Mouse (Mus musculus) c-Kit-positive CD71-negative TER-119-negative erythroid progenitor cells, embryonic 14.5 days (primary cell): ENCODE data around the gene Ank2.
"Not testable (repeated sequence)": the region's sequence is repeated elsewhere in the genome, so short reads cannot be mapped to it uniquely, and the experiment has no call there.

Experiments
- DNase-seq: peaks from one replicate; pipeline ENCODE4 v3.0.0-alpha.2; 2013; ENCODE audit warnings: low read depth

Gene Ank2

DNA sequence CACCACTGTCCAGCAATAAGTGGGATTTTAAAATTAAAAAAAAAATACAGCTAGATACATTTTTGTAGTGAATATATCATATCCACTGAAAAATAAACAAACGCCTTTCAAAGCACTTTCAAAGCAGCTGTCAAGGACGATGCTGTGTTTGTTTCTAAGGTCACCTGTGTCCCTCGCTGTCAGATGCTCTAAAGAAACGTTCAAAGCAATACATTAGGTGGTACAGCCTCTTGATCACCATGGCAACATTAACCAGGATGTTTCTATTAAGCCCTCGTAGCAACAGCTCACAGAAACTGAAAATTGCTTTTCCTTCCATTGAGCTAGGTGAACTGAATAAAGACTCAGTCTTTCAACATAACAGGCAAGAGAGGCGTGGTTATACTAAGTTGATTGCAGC lies 17.5 kb downstream of the Ank2 start:
- DNase-seq = no peak

DNA sequence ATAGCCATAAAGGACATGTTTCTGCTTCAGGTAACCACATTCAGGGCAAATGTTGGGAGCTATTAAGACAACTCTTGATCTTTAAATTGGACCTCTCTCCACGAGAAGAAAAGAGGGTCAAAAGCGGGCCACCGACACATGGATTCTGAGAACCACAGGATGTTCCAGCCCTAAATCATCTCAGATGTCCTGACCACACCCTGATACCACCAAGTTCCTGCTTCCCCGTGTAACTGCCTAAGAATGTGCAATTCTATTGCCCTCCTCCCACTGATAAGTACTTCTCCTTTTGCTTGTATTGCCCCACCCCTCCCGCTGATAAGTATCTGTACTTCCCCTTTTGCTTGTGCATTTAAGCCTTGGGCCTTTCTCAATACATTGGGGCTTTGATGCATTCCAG lies 18.8 kb downstream of the Ank2 start:
- DNase-seq = not testable (repeated sequence)

DNA sequence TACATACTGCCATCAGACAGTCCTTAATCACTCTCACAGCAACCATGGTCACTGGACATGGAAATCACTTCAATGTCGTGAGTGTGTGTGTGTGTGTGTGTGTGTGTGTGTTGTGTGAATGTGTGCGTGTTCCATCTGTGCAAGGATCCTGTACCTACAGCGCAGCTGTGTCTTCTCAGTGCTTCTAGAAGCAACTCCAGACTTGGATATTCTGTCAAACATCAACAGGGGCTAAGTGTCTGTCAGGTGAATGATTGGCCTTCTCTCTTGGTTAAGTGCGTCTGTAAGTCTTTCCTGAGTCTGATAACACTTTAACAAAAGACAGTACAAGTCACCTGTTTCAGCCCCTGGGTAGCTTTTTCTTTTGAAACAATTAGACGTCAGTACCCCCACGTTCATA lies 25.0 kb downstream of the Ank2 start:
- no peak for DNase-seq

DNA sequence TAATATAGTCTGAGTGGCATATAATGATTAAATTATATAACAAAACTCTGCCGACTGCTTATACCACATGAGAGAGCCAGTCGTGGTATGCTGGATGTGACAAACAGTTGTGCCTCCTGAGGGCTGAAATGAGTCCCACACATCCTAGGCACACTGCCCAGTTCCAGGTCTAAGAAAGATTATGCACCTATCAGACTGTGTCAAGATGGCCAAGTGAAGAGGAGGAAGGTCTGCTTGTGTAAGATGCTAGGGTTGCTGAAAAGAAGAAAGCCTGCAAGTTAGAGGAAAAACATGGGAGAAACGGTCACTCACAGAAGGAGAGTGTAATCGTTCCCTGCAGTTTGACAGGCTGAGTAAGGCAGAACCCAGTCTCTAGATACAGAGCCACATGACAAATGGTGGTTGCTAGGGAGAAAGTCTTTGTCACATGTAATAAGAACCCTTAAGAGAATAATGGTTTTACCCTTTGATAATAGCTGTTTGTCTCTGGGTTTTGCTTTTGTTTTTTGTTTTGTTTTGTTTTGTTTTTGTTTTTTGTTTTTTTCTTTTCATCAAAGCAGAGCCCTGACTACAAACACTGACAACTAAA lies 29.9 kb downstream of the Ank2 start:
- DNase-seq = no peak

DNA sequence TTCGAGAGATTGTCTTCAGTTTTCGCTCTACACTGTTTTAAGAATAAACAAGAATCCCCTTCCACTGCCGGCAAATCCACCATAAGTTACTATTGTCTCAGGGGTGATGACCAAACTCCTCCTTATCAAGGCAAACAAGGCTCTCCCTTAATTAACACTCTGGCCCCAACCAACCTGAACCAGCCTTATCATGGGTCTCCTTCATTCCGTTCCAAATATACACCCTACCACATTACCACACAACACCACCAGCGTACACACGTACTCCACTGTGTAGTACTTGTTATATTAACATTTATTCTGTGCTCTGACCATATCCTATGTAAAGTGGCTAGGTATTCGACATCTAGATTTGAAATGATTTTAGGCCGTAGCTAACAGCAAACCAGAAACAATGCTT lies 30.6 kb downstream of the Ank2 start:
- no peak for DNase-seq

DNA sequence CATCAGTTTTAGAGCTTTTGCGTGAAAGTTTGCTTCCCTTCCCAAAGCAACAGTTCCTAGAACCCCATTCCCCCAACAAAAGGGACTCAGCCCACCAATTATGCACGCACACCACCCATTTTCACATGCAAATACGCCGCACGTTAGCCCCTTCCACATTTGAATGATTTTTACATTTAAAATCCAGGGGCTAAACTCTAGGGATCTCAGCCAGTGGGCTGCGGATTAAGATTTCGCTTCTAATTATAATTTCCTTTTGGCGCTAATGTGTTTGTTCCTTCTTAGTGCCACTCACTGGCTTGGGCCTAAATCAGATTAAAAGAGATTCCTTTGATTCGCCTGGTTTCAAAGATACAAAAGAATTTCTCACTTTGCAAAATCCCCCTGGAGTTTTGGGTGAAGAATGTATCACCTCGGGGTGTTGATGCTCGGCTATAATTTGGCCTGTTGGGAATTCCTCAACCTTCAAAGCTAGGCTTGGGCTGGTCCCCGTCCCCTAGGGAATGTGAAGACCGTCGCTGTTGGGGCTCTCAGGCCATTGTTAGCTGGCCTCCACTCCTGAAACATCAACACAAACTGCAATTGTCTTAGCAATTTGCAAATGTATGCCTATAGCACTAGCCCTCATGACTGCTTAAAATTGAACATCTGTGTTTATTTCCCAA lies 35.2 kb downstream of the Ank2 start:
- no peak for DNase-seq

DNA sequence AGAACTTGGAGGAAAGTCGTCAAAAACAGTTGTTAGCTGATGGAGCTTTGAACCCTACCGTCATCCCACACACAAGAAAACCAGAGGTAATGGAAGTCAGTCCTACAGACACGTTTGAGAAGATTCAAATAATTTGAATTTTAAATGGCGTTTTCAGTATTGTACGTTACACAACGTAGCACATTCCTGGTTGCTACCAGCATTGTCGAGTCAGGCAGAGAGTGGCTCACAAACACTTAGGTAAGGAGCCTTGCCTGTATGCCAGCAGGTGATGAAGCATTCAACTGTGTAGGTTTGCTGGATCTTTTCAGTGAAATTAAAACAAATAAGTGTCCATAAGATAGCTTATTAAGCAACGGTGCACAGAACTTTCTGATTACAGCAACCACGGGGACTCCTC lies 36.0 kb downstream of the Ank2 start:
- DNase-seq = no peak

DNA sequence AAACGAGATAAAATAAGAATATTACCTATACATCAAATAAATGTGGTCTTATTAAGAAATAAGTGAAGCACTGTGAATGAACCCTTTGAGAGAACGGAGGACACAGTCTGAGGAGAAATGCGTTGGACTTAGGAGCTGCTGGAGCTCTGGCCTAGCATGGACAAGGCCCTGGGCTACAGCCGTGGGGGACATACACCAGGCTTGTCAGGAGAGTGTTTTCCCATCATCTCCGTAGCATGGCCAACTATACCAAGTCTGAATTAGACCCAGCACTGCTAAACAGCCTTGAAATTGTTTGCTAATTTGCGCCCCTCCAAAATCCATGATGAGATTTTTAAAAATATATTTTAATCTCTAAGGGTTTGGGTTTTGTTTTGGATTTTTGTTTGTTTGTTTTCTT lies 36.7 kb downstream of the Ank2 start:
- no peak for DNase-seq

DNA sequence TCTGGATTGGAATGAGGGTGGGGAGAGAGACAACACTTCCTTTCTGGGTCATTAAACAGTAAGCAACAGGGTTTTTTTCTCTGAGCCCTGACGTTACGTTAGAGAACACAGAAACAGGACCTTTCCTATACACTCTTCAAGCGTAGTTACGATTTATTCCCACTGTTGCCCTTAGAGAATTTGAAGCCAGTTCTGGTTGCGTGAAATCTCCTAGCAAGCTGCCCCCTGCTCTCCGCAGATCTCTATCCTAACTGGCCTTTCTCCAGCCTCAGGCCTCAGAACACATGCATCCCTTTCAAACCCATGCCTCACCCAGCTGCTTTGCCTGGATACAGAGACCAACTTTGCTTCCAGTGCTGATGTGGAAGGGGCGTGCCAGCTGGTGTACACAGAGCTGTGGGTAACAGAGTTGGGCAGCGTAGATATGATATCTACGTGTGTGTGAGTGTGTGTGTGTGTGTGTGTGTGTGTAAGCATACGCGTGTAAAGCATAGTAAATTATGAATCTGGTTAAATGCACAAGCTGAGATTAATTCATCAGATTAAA lies 38.2 kb downstream of the Ank2 start:
- DNase-seq = no peak

DNA sequence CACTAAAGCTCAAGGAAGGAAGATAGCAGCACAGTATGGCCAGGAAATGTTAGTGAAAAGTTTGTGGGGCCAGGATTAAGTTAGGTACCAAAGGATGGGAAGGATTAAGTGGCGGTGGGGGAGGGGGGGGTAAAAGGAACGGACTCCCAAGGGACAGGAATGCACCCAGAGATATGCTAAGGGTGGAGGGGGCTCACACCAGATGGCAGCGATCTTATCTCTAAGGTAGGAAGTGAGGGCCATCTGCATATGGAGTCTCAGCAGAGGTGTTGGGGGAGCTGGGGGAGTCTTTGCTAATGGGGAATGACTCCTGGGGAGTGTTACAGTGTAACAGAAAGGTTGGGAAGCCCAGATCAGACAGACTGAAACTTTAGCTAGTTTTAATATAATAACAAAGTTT lies 39.3 kb downstream of the Ank2 start:
- no peak for DNase-seq

DNA sequence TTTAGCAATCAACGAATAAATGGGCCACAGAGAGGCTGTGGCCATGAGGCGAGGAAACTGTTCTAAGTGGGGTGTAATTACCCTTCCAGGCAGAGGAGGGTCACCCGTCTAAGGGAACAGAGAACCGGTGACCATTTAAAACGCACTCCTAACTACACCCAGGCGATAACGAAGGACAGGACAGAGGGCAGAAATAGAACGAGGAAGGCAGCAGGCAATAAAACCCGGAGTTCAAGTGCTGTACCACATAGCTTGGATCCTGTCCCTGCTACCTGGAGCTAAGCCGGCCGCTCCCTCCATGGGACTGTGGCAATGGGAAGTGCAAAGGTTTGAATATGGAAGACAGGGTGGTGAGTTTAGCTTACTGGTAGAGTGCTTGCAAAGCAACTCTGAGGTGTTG lies 40.2 kb downstream of the Ank2 start:
- no peak for DNase-seq

DNA sequence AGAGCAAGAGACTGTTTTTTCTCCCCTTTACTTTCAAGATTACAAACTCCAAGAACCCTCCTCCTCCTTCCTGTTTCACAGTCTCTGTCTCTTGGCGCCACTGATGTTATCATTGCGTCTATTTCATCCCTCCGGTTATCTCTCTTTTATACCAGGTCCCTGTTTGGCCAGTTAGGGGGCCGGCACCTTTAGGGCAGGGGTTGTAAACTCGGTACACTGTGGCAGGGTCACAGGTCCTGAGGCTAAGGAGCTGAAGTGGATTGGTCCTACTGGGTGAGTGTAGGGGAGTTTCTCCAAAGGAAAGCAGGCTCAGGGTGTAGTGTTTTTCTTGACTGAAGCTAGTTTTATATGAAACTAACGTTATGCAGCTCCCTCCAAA lies 40.7 kb downstream of the Ank2 start:
- no peak for DNase-seq

DNA sequence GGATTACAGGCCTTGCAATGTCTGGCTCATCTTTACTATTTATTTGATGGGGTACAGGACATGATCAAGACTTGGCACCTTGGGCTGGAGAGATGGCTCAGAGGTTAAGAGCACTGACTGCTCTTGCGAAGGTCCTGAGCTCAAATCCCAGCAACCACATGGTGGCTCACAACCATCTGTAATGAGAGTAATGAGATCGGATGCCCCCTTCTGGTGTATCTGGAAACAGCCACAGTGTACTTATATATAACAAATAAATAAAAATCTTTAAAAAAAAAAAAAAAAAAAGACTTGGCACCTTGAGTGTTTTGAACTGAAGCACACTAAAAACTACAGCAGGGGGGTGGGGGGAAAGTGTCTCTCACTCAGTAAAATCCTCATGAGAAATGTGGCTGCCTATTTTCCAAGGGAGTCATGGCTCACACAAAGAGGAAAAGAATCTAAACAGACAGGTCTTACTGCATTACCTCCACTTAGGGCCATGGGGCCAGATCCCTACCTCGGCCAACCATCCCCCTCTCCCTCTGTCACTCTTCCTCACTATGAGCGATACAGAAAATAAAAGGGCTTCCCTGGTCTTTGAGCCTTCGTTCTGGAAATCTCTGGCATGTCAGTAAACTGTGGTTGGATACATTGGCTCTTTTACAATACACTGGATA lies 41.3 kb downstream of the Ank2 start:
- DNase-seq = no peak

DNA sequence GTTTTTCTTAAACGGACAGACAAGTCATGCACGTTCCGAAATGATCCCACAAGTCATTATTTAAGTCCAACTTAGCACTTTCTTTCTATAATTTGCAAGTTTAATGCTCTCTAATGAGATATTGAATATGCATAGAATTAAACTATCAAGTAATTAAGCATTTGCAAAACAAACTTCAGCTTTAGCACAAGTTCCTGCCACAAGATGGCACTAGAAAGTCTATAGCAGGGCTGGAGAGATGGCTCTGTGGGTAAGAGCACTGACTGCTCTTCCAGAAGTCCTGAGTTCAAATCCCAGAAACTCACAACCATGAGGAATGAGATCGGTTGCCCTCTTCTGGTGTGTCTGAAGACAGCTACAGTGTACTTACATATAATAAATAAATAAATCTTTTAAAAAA lies 45.4 kb downstream of the Ank2 start:
- no peak for DNase-seq

DNA sequence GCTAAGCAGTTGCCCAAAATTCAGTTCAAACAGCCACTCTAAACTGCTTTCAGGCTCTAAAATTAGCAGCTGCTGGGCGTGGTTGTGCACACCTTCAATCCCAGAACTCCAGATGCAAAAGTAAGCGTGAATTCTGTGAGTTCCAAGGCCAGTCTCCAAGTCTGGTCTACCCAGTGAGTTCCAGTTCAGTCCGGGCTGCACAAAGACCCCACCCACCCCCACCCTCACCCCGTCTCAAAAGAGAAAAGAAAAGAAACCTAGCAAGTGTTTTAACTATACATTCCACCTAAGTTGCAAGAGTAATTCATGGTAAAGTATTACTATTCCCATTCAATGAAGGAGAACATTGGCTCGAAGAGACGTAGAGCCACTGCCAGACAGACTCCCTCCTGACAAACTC lies 45.9 kb downstream of the Ank2 start:
- DNase-seq = no peak

DNA sequence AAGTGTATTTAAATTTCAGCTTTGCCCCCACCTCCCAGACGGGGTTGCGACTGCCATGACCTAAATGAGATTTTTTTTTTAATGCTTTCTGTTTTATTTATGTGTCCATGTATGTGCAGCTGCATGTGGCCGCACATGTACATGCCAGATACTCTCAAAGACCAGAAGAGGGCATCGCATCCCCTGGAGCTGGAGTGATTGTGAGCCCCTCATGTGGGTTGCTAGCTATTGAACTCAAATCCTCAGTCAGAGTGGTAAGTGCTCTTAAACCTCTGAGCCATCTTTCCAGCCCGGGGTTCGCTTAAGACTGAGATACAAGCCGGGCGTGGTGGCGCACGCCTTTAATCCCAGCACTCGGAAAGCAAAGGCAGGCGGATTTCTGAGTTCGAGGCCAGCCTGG lies 46.9 kb downstream of the Ank2 start:
- no peak for DNase-seq

DNA sequence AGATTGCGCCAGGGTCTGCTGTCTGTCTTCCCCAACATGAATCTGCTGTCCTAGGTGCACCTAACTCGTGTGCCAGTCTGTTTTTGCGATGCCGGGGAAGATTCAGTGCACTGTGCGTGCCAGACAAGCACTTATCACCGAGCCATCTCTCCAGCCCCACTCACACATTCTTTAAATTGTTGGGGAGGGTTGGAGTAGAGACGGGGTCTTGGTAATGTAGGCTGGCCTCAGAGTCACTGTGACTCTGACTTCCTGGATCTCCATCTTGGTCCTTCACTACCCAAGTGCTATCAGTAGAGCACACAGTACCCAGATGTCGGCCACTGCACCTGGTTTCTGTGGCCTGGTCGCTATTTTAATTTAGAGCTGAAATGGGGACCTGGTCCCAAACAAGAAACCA lies 47.4 kb downstream of the Ank2 start:
- DNase-seq = no peak

DNA sequence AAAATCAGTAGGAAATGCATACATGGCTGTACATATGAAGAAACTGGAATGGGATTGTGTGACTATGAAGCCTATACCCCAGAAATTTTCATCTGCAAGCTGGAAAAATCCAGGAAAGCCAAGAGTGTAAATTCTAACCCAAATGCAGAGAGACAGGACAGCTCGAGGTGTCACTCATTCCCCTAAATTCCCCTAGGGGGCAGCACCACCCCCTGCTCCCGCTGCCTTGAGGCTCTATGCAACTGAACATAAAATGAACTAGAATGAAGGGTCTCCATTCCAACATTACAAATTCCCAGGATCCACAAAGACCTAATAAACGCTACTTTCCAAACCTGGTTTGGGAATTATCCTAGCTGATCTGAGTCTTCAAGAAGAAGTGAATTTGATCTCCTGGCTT lies 48.1 kb downstream of the Ank2 start:
- peak; percentile 29 for DNase-seq

DNA sequence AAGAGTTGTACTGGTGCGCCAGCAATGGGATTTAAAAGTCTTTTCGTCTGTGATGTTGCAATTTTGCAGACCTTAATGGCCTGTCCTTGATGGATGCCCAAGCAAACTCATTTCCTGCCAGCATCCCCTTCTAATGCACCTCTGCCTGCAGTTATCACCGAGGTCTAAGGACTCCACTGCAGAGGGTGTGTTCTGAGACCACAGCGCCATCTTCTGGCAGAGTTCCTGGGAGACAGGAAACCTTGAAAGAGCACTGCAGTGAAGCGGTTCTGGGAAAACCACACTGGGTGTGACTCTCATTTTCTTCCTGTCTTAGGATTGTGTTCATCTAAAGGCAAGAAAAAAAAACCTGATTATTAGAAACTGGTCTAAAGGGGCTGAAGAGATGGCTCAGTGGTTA lies 53.0 kb downstream of the Ank2 start:
- peak; percentile 61 for DNase-seq

DNA sequence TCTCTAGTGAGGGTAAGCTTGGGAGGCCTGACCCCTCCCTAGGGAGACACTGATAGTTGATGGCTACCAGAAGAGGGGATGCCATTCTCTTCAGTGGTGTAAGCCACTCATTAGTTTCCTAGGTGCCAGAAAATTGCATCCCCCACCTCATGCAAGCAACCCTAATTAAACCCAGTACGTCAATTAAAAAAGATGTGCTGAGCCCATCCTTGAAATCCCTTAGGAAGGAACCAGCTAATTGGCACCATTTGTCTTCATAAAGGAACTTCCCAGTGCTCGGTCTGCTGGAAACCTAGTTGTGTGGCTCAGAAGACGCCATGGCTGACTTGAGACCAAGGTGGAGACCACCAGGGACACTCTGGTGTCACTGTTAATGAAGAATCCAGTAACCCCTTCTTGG lies 65.9 kb downstream of the Ank2 start:
- DNase-seq = no peak

DNA sequence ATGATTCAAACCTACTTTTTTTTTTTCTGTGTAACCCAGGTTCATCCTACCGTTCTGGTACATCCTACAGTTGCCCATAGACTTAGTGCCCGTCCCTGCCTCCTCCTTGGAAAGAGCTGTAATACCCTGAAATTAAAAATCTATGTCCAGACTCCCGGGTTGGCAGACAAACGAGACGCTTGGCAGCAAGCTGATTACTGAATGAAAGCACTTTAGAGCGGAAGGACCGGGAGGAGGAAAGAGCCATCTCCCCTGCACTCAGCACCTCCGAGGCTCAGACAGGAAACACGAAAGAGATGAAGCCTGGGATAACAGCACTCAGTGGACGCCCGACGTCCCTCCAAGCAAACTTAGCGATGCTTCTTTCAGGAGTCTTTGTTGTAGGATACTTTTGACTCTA lies 69.3 kb downstream of the Ank2 start:
- DNase-seq = no peak

DNA sequence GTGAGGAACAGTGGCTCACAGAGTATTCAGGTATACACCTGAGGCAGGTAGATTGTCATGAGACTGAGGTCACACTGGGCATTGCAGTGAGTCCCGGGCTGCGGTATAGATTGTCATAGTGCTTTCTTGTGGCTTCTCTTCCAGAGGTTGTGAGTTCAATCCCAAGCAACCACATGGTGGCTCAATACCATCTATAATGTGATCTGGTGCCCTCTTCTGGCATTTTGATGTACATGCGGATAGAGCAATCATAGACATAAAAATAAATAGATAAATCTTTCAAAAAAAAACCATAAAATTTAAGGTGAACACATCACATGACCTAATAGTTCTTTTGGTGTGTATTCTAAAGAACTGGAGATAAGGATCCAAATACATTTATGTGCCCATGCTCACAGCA lies 70.6 kb downstream of the Ank2 start:
- DNase-seq = no peak

DNA sequence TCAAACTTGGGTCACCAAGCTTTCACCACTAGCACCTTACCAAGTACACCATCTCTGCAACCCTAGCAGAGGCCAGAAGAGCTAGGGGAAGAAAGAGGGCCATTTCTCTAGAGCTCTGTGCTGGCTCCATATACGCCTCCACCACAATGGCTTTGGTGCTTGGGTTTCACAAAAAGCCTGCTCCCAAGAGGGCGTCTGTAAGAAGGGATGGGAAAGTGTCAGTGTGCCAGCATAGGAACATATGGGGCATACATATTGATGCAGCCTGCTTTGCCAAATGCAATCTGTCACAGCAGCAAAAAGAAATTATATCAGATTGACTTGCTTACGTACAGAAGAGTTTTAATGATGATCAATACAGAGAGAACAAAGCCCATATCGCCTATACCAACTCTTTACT lies 82.2 kb downstream of the Ank2 start:
- no peak for DNase-seq

DNA sequence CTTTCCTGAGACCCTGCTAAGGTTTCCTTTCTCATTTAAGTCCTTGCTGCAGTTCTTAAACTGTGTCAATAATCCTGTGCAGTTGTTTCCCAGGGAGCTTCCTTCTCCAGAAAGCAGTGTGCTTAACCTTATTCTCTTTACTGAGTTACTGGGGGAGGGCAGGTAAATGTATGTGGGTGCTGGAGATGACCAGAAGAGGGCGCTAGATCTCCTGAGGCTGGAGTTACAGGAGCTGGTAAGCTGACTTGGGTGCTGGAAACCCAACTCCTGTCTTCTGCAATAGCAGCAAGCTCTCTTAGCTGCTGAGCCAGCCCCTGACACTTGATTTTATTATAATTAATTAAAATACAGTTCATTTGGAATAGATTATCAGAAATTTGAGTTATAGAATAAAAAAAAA lies 84.7 kb downstream of the Ank2 start:
- DNase-seq = no peak
